Mouse (Mus musculus) kidney, embryonic 16.5 days (tissue): ENCODE data around the gene Zhx3. TPM values are rescaled to one million over a fixed set of nuclear protein-coding genes. Genes with fewer than 3 reads are reported as not detected.

Source experiments
- ATAC-seq: fragments of 200-750 bp; cut with Nextera tagmentation; 2 replicates; pipeline ENCODE4 v1.8.0; 2017; ENCODE audit warnings: moderate TSS enrichment; ENCODE audit not compliant: low FRiP score, low TSS enrichment
- H3K27ac ChIP-seq: fragments of 300-500 bp; sonication (generic); 2 replicates; pipeline ENCODE4 v1.5.1; 2014; ENCODE audit warnings: low read length
- H3K27me3 ChIP-seq: fragments of 300-500 bp; sonication (generic); 2 replicates; pipeline ENCODE4 v1.6.1; 2014; ENCODE audit warnings: low read length, control low read depth, mixed read lengths; ENCODE audit not compliant: insufficient read depth
- H3K36me3 ChIP-seq: fragments of 300-500 bp; sonication (generic); 2 replicates; pipeline ENCODE4 v1.6.1; 2014; ENCODE audit warnings: low read length, control low read depth, mixed read lengths; ENCODE audit not compliant: insufficient read depth
- H3K4me1 ChIP-seq: fragments of 300-500 bp; sonication (generic); 2 replicates; pipeline ENCODE4 v1.6.1; 2014; ENCODE audit warnings: low read length, control low read depth, mixed read lengths; ENCODE audit not compliant: insufficient read depth
- H3K4me2 ChIP-seq: fragments of 300-500 bp; sonication (generic); replicated peaks from 2 replicates; pipeline ENCODE4 v1.6.1; 2014; ENCODE audit warnings: low read depth, low read length
- H3K4me3 ChIP-seq: fragments of 300-500 bp; sonication (generic); 2 replicates; pipeline ENCODE4 v1.5.1; 2014; ENCODE audit warnings: mild to moderate bottlenecking, low read length
- H3K9ac ChIP-seq: fragments of 300-500 bp; sonication (generic); replicated peaks from 2 replicates; pipeline ENCODE4 v1.6.1; 2014; ENCODE audit warnings: low read length
- H3K9me3 ChIP-seq: fragments of 300-500 bp; sonication (generic); 2 replicates; pipeline ENCODE4 v1.6.1; 2016; ENCODE audit warnings: low read length, control low read depth
- WGBS: fragments of 180-500 bp; shearing (Covaris S2); extraction: QIAGEN DNeasy Blood & Tissue Kit; methylation state at CpG from one replicate; pipeline ENCODE4 v1.1.7; 2014; 5-methylcytosine and 5-hydroxymethylcytosine counted together
- polyA plus RNA-seq: library from polyadenylated mRNA; unstranded; fragments of >200 nt; fragmentation: Nextera tagmentation; extraction: Ambion mirVana; gene quantifications from 2 replicates; pipeline ENCODE4 v1.2.1, GENCODE M21; 2015

Gene Zhx3
- polyA plus RNA-seq, 1 experiment from 2014 or later: 15.6 TPM

GRCm38 (mm10) chr2:160715463-160716030 lies 157.3 kb downstream of the Zhx3 start:
- H3K9ac ChIP-seq: no peak overlapping the region
- 82% methylated on average over 4 of the region's 4 CpGs for WGBS
- no peaks in the 10 kb centered on the region for H3K27me3 ChIP-seq
- H3K4me1 ChIP-seq: no peaks in the 10 kb centered on the region
- ATAC-seq: no peak
- H3K4me3 ChIP-seq: no peak overlapping the region
- H3K27ac ChIP-seq: no peak overlapping the region
- no peaks in the 10 kb centered on the region for H3K9me3 ChIP-seq
- H3K4me2 ChIP-seq: no peak overlapping the region
- peaks cover 76% of the 10 kb centered on the region for H3K36me3 ChIP-seq

GRCm38 (mm10) chr2:160707673-160708072 lies 165.1 kb downstream of the Zhx3 start:
- H3K27ac ChIP-seq: no peak overlapping the region
- no peaks in the 10 kb centered on the region for H3K4me1 ChIP-seq
- ATAC-seq: no peak
- 86% methylated on average over 3 of the region's 3 CpGs for WGBS
- no peak overlapping the region for H3K4me3 ChIP-seq
- H3K36me3 ChIP-seq: peaks cover 41% of the 10 kb centered on the region
- no peaks in the 10 kb centered on the region for H3K27me3 ChIP-seq
- no peaks in the 10 kb centered on the region for H3K9me3 ChIP-seq
- H3K9ac ChIP-seq: no peak overlapping the region
- no peak overlapping the region for H3K4me2 ChIP-seq

GRCm38 (mm10) chr2:160702824-160703223 lies 170.0 kb downstream of the Zhx3 start:
- Histone ChIP-seq H3K27me3 (no peaks in the 10 kb centered on the region), H3K27ac (no peak overlapping the region), H3K9me3 (no peaks in the 10 kb centered on the region), H3K4me2 (no peak overlapping the region), H3K4me3 (no peak overlapping the region), H3K4me1 (no peaks in the 10 kb centered on the region), H3K36me3 (peaks cover 50% of the 10 kb centered on the region), H3K9ac (no peak overlapping the region)
- no peak for ATAC-seq

- Histone ChIP-seq H3K27me3 (no peaks in the 10 kb centered on the region), H3K4me3 (no peak overlapping the region), H3K27ac (no peak overlapping the region), H3K4me2 (no peak overlapping the region), H3K36me3 (peaks cover 50% of the 10 kb centered on the region), H3K9me3 (no peaks in the 10 kb centered on the region), H3K4me1 (no peaks in the 10 kb centered on the region), H3K9ac (no peak overlapping the region)
- no peak for ATAC-seq
- WGBS: 87% methylated on average over 3 of the region's 3 CpGs
Observed at GRCm38 (mm10) chr2:160701603-160702002, 171.2 kb downstream of the Zhx3 start.

GRCm38 (mm10) chr2:160700271-160700670 lies 172.5 kb downstream of the Zhx3 start:
- H3K4me3 ChIP-seq: no peak overlapping the region
- ATAC-seq: no peak
- no peak overlapping the region for H3K4me2 ChIP-seq
- H3K9ac ChIP-seq: no peak overlapping the region
- H3K4me1 ChIP-seq: no peaks in the 10 kb centered on the region
- WGBS: 69% methylated on average over 5 of the region's 5 CpGs
- peaks cover 44% of the 10 kb centered on the region for H3K36me3 ChIP-seq
- no peak overlapping the region for H3K27ac ChIP-seq
- H3K27me3 ChIP-seq: no peaks in the 10 kb centered on the region
- H3K9me3 ChIP-seq: no peaks in the 10 kb centered on the region

Other genes with a start within 250 kb of the Zhx3 start
- gene Top1, start 227.1 kb downstream of the Zhx3 start, polyA plus RNA-seq: 67.7 and 89.9 TPM in 2 replicates
- gene Plcg1, start 141.7 kb downstream of the Zhx3 start, polyA plus RNA-seq: 49.9 and 50.6 TPM in 2 replicates
- 3.5 and 3.7 TPM in 2 replicates for gene Lpin3, start 7.7 kb upstream of the Zhx3 start, polyA plus RNA-seq
- gene Emilin3, start 39.3 kb upstream of the Zhx3 start, polyA plus RNA-seq: 7.7 and 11.5 TPM in 2 replicates
- gene Chd6, start 236.1 kb upstream of the Zhx3 start, polyA plus RNA-seq: 30.1 and 35.6 TPM in 2 replicates